Mouse (Mus musculus): ENCODE measurements around the gene Rptn. TPM values are rescaled to one million over a fixed set of nuclear protein-coding genes. Genes with fewer than 3 reads are reported as not detected.

The Rptn gene
- not detected in 2 replicates for polyA plus RNA-seq (2015; fragmentation: Nextera tagmentation; extraction: Ambion mirVana)

DNA sequence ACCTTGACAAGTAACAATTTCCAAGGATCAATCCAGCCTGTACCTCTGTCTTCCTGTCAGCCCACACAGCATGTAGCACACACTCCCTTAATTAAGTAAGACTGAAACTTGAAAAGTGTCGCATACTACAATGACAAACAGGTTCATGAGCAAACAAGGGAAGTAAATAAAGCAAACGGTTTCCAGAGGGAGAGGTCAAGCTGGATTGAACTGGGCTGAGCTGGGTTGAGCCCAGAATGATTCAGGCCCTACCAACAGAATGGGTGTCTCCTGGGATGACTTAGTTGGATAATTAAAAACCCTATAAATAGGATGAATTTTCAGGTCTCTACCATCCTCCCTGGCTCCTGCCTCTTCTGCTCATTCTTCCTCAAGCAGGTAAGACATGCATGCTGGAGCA, at the start of gene Rptn:
TSS of gene Rptn (plus strand) at position 334 of the 400 bp plus-strand sequence.
- H3K9me3 ChIP-seq (replicated peaks): no peaks in the 10 kb centered on the region
- H3K36me3 ChIP-seq: no peaks in the 10 kb centered on the region
- no peak within 1 kb of the TSS for H3K27ac ChIP-seq (replicated peaks)
- no peak within 1 kb of the TSS for H3K4me2 ChIP-seq
- WGBS: 78% methylated on average over 2 of the region's 2 CpGs
- no peaks in the 10 kb centered on the region for H3K4me1 ChIP-seq
- no peaks in the 10 kb centered on the region for H3K27me3 ChIP-seq (replicated peaks)
- no peak within 1 kb of the TSS for H3K4me3 ChIP-seq (replicated peaks)
- H3K9ac ChIP-seq (replicated peaks): no peak within 1 kb of the TSS
- no peak for ATAC-seq (ENCODE audit: low FRiP score)

DNA sequence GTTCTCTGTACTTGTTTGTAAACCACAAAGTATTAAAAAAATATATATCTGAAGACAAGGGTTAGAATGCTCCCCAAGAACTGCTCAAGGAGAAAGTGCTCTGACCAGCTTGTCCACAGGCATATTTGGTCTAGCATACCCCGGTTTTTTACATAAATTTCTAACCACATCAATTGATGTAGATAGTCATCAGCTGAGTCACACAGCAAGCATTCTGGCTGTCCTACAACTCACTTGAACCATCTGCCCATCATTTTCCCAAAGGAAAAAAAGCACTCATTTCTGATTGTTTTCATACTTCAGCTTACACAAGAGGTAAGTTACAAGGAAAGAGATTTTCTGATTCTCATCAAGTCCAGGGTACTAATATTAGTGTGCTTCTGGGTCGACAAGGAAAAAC, 46.6 kb upstream of the Rptn start:
- Histone ChIP-seq H3K9ac (replicated peaks) (no peak overlapping the region), H3K4me2 (no peak overlapping the region), H3K27ac (replicated peaks) (no peak overlapping the region), H3K9me3 (replicated peaks) (no peaks in the 10 kb centered on the region), H3K4me1 (no peaks in the 10 kb centered on the region), H3K27me3 (replicated peaks) (no peaks in the 10 kb centered on the region), H3K4me3 (replicated peaks) (no peak overlapping the region), H3K36me3 (no peaks in the 10 kb centered on the region)
- 91% methylated on average over 2 of the region's 2 CpGs for WGBS
- no peak for ATAC-seq (ENCODE audit: low FRiP score)

DNA sequence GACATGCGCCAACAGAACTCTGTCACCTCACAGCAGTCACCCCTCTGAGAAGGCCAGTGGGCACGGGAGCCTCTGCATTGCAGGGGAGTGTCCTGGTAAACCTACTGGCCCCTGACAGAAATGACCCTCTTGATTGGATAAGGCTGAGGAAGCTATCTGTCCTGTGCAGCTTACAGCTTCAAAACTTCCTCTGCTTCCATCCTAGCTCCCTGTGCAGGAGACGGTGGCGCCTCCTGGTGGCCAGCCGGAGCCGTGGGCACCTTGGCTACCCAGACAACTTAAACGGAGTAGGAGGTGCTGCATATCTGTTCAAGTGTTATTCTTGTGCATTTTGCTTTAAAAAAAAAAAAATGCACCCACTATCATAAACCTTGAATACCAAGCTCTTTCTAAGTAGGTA, 33.5 kb upstream of the Rptn start:
- no peak for ATAC-seq (ENCODE audit: low FRiP score)
- Histone ChIP-seq H3K9ac (replicated peaks) (no peak overlapping the region), H3K9me3 (replicated peaks) (no peaks in the 10 kb centered on the region), H3K27ac (replicated peaks) (no peak overlapping the region), H3K4me2 (no peak overlapping the region), H3K27me3 (replicated peaks) (0 out of 2 replicates have a peak, but pooled peaks cover 3% of the 10 kb centered on the region), H3K4me1 (peaks cover 7% of the 10 kb centered on the region), H3K36me3 (no peaks in the 10 kb centered on the region), H3K4me3 (replicated peaks) (no peak overlapping the region)
- WGBS: 18% methylated on average over 7 of the region's 7 CpGs

DNA sequence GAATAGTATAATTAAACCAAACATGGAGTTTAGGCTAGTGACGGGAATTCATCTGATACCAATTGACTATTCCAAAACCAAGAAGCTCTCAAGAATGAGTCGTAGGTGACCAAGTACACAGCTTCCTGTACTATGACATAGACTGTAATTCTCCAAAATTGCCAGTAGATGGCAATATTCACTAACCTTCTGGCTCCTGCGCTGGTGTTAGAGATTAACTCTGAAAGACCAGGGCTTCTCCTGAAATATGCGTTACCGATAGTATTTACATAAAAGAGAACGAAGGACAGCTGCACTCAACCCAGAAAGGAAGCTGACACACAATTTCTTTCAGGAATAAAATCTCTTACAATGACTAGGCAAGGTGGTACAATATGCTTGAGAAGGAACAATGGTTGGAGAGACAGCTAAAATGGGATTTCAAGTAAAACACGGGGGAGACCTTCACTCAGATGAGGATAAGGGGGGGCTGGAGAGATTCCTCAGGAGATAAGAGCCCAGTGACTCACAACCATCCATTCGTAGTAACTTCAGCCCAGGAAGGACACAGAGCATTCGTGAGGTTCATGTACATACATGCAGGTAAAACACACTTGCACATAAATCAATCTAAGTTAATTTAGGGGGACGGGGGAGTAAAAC, 31.4 kb upstream of the Rptn start:
- WGBS: 10% methylated on average over 10 of the region's 10 CpGs
- Histone ChIP-seq H3K4me3 (replicated peaks) (peak overlapping the region; percentile 23), H3K4me2 (peak overlapping the region; percentile 57), H3K9me3 (replicated peaks) (no peaks in the 10 kb centered on the region), H3K27ac (replicated peaks) (no peak overlapping the region), H3K9ac (replicated peaks) (no peak overlapping the region; the same call in 1 of the 2 replicates), H3K36me3 (no peaks in the 10 kb centered on the region), H3K27me3 (replicated peaks) (0 out of 2 replicates have a peak, but pooled peaks cover 3% of the 10 kb centered on the region), H3K4me1 (peaks cover 7% of the 10 kb centered on the region)
- ATAC-seq (ENCODE audit: low FRiP score): peak; percentile 95

DNA sequence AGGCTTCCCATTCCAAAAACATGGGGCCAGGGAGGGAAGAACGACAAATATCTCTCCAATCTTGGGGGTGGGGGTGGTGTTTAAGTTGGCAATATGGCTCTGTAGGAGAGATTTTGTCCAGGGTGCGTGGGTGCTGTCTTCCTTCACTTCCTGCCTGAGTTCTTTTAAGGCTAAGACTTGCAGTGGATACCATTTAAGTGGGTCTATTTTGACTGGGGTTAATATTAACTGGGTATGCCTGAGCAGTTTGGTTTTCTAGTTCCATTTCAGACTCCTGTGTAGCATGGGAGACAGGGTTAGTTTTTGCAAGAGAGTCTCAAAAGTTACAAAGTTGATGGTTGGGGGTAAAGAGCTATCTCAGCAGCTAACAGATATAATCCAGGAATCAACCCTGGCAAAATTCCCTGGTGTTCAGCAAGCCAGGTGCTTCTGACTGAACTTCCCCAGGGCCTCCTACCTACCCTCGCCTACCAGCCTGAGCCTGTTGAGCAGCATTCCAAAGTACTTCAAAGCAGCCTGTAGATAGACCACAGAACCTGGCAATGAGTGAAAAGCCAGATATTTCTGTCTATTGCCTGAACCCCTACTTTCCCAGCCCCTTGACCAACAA, 26.4 kb upstream of the Rptn start:
- Histone ChIP-seq H3K27ac (replicated peaks) (no peak overlapping the region), H3K4me1 (peaks cover 6% of the 10 kb centered on the region), H3K36me3 (no peaks in the 10 kb centered on the region), H3K4me2 (no peak overlapping the region), H3K9me3 (replicated peaks) (no peaks in the 10 kb centered on the region), H3K27me3 (replicated peaks) (0 out of 2 replicates have a peak, but pooled peaks cover 3% of the 10 kb centered on the region), H3K4me3 (replicated peaks) (no peak overlapping the region), H3K9ac (replicated peaks) (no peak overlapping the region)
- ATAC-seq (ENCODE audit: low FRiP score): no peak
- 68% methylated on average over 3 of the region's 3 CpGs for WGBS

DNA sequence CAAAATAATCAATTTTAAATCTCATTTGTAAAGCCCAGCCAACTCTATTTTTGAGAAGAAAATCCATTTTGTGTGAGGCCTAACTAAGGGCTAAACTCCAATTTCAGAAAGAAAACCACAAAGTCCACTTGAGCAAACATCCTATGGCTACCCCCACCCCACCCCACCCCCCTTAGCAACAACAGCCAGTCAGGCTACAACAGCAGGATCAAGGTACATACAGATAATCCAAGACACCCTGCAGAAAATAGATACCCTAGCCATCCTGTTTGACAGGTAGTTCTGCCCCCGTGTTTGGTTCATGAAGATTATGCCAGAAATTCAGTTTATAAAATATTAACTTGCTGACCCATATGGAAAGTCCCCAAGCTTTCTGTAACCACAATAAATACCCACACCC, 25.3 kb upstream of the Rptn start:
- H3K9me3 ChIP-seq (replicated peaks): no peaks in the 10 kb centered on the region
- H3K9ac ChIP-seq (replicated peaks): no peak overlapping the region
- no peaks in the 10 kb centered on the region for H3K4me1 ChIP-seq
- no peak overlapping the region for H3K4me2 ChIP-seq
- H3K27me3 ChIP-seq (replicated peaks): no peaks in the 10 kb centered on the region
- H3K27ac ChIP-seq (replicated peaks): no peak overlapping the region
- no peak overlapping the region for H3K4me3 ChIP-seq (replicated peaks)
- H3K36me3 ChIP-seq: no peaks in the 10 kb centered on the region
- 82% methylated on average over 1 of the region's 1 CpGs for WGBS
- ATAC-seq (ENCODE audit: low FRiP score): no peak

DNA sequence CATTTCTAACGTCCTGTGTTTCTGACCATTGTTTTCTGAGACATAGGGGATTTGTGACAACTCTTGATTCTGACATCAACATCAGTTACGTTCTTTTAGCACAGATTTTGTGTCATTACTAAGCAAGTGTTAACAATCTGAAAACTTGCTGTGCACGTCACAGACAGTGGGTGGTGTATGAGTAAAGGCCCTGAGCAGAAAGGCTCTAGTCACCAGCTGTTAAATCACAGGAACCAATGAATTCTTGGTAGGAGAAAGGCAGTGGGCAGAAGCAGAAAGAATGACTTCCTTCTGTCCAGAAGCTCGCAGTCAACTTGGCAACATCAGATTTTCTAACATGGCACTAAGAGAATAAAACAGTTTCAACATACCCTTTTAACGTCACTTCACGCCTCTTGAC, 20.1 kb upstream of the Rptn start:
- H3K27me3 ChIP-seq (replicated peaks): no peaks in the 10 kb centered on the region
- WGBS: 83% methylated on average over 6 of the region's 6 CpGs
- no peak for ATAC-seq (ENCODE audit: low FRiP score)
- H3K36me3 ChIP-seq: no peaks in the 10 kb centered on the region
- no peaks in the 10 kb centered on the region for H3K9me3 ChIP-seq (replicated peaks)
- no peak overlapping the region for H3K4me2 ChIP-seq
- no peak overlapping the region for H3K27ac ChIP-seq (replicated peaks)
- H3K4me3 ChIP-seq (replicated peaks): no peak overlapping the region
- no peaks in the 10 kb centered on the region for H3K4me1 ChIP-seq
- H3K9ac ChIP-seq (replicated peaks): no peak overlapping the region

DNA sequence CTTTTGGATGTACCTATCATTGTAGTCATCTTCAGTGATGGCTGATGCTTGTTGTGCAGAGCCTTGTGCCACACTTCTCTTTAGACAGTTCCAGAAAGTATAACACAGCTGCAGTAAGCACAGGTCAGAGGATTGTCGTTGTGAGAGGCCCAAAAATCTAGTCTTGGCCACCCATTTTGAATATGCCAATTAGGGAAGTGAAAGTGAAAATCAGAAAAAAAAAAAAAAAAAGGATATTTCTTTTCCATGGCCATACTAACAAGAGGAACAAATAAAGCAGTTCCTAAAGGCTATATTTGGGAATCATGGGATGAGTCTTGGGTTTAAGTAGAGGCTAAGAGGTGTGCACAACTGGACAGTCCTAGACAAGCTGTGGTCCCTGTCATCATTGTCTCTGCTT, 18.3 kb upstream of the Rptn start:
- no peak overlapping the region for H3K4me3 ChIP-seq (replicated peaks)
- H3K4me2 ChIP-seq: no peak overlapping the region
- no peaks in the 10 kb centered on the region for H3K27me3 ChIP-seq (replicated peaks)
- H3K9ac ChIP-seq (replicated peaks): no peak overlapping the region
- no peaks in the 10 kb centered on the region for H3K4me1 ChIP-seq
- WGBS: 64% methylated on average over 1 of the region's 1 CpGs
- no peak for ATAC-seq (ENCODE audit: low FRiP score)
- H3K9me3 ChIP-seq (replicated peaks): no peaks in the 10 kb centered on the region
- no peaks in the 10 kb centered on the region for H3K36me3 ChIP-seq
- H3K27ac ChIP-seq (replicated peaks): no peak overlapping the region

DNA sequence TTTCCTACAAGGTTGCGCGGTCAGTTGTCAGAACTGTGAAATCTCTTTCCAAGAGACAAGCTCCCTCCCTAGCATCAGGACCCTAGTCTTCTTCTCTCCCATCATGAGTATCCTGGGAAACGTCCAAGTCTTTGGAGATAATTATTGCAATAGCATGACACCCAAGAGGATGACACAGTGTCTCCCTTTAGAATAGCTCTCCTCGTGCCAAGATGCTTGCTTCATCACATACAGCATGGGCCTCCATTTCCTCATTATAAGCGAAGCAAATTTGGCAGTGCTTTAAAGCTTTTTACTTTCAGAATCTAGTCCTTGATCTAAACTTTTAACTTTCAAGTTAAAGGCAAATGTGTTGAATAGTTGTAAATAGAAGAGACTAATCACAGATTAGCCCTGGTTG, 17.9 kb upstream of the Rptn start:
- 87% methylated on average over 5 of the region's 5 CpGs for WGBS
- no peak for ATAC-seq (ENCODE audit: low FRiP score)
- H3K27me3 ChIP-seq (replicated peaks): no peaks in the 10 kb centered on the region
- H3K4me2 ChIP-seq: no peak overlapping the region
- no peak overlapping the region for H3K9ac ChIP-seq (replicated peaks)
- no peaks in the 10 kb centered on the region for H3K4me1 ChIP-seq
- no peak overlapping the region for H3K4me3 ChIP-seq (replicated peaks)
- H3K36me3 ChIP-seq: no peaks in the 10 kb centered on the region
- no peak overlapping the region for H3K27ac ChIP-seq (replicated peaks)
- no peaks in the 10 kb centered on the region for H3K9me3 ChIP-seq (replicated peaks)

DNA sequence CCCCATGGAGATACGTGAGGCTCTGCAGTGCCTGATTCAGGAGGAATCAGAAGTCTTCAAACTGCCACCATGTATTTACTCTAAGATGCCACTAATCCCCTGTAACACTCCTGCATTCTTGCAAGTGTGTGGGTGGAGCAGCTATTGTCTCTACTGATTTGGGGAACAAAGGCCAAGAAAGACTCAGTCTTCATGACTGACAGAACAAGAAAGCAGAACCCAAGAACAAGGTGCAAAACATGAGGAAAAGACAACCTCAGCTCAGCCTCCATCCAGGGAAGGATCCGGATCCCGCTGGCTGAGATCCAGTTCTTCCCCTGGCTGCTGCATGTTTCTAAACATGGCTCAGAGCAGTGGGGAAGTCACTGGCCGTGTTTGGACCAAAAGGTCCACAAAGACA, 15.4 kb upstream of the Rptn start:
- no peaks in the 10 kb centered on the region for H3K4me1 ChIP-seq
- H3K27me3 ChIP-seq (replicated peaks): no peaks in the 10 kb centered on the region
- no peak overlapping the region for H3K4me2 ChIP-seq
- 77% methylated on average over 4 of the region's 4 CpGs for WGBS
- H3K36me3 ChIP-seq: no peaks in the 10 kb centered on the region
- no peak overlapping the region for H3K4me3 ChIP-seq (replicated peaks)
- no peak overlapping the region for H3K27ac ChIP-seq (replicated peaks)
- ATAC-seq (ENCODE audit: low FRiP score): no peak
- H3K9ac ChIP-seq (replicated peaks): no peak overlapping the region
- H3K9me3 ChIP-seq (replicated peaks): no peaks in the 10 kb centered on the region

DNA sequence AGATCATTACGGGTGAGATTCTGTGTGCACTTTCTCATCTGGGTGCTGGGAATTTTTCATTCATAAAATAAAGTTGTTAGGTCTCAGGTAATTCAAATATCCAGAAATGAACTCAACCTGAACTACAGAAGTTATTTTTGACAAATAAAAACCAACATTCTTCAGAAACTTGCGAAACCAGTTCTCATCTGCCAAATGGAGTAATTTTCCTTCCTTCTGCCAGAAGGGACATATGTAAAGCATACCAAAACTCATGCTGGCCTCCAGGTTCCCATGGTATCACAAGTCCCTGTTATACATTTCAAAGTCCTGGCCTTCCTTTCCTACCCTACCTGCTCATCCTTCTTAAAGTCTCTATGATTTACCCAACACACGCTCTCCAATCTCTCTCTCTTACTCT, 10.4 kb downstream of the Rptn start:
- Histone ChIP-seq H3K9ac (replicated peaks) (no peak overlapping the region), H3K4me3 (replicated peaks) (no peak overlapping the region), H3K9me3 (replicated peaks) (no peaks in the 10 kb centered on the region), H3K27me3 (replicated peaks) (no peaks in the 10 kb centered on the region), H3K36me3 (no peaks in the 10 kb centered on the region), H3K4me2 (no peak overlapping the region), H3K4me1 (no peaks in the 10 kb centered on the region), H3K27ac (replicated peaks) (no peak overlapping the region)
- no peak for ATAC-seq (ENCODE audit: low FRiP score)
- WGBS: 91% methylated on average over 3 of the region's 3 CpGs

DNA sequence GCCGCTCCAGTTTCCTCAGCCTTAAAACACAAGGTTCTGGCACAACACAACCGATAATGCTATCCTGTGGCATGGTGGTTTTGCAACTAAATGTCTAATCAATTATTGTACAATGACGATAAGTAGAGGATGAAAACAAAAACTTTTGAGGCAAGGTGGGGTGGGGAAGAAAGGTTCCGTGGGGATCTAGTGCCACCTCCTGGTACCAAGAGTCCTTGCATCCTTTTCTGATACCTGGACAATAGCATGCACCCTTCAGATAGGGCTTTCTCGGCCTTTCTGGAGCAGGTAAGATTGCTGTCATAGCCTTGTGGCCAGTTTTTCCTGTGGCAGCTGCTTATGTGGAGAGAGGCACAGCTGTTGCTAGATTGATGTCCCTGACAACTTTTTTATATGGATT, 13.5 kb downstream of the Rptn start:
- no peak overlapping the region for H3K27ac ChIP-seq (replicated peaks)
- WGBS: 29% methylated on average over 5 of the region's 5 CpGs
- H3K9ac ChIP-seq (replicated peaks): no peak overlapping the region
- no peaks in the 10 kb centered on the region for H3K36me3 ChIP-seq
- H3K4me1 ChIP-seq: no peaks in the 10 kb centered on the region
- no peaks in the 10 kb centered on the region for H3K27me3 ChIP-seq (replicated peaks)
- H3K9me3 ChIP-seq (replicated peaks): no peaks in the 10 kb centered on the region
- no peak overlapping the region for H3K4me2 ChIP-seq
- ATAC-seq (ENCODE audit: low FRiP score): no peak
- no peak overlapping the region for H3K4me3 ChIP-seq (replicated peaks)
